Mouse (Mus musculus): ENCODE measurements around the gene Olfr1118.
"Not testable (repeated sequence)": the region's sequence is repeated elsewhere in the genome, so short reads cannot be mapped to it uniquely, and the experiment has no call there.

Gene Olfr1118

DNA sequence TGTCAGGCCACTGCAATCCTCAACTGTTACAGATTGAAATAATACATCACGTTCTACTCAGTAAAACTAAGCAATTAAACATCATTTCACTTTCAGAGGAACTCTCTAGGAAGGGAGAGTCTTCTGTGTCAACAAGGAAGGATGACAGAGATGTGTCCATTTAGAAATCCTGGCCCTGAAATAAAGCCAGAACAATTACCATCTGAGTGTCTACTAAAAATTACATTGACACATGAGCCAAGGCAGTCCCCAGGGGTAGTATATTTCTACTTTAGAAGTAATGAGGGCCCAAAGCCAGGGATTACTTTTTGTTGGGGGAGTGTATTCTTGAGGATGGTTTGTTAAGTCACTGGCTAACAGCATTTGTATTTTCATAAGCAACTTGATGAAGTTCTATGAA is at the start of gene Olfr1118:
Gene Olfr1118 (plus strand): TSS at position 301 of the 400 bp plus-strand sequence.
- no peak for DNase-seq (ENCODE audit: low spot score)

DNA sequence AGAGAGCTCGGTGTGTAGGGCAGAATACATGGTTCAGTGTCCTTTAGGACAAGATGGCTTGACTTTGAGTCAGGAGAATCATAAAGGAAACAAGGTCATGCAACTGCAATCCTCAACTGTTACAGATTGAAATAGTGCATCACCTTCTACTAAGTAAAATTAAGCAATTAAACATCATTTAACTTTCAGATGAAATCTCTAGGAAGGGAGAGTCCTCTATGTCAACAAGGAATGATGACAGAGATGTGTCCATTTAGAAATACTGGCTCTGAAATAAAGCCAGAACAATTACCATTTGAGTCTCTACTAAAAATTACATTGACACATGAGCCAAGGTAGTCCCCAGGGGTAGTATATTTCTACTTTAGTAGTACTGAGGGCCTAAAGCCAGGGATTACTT is 40.1 kb upstream of the Olfr1118 start, which contains the start of gene Olfr1116:
Gene Olfr1116 (plus strand): TSS at position 301 of the 400 bp plus-strand sequence.
- DNase-seq (ENCODE audit: low spot score): no peak

DNA sequence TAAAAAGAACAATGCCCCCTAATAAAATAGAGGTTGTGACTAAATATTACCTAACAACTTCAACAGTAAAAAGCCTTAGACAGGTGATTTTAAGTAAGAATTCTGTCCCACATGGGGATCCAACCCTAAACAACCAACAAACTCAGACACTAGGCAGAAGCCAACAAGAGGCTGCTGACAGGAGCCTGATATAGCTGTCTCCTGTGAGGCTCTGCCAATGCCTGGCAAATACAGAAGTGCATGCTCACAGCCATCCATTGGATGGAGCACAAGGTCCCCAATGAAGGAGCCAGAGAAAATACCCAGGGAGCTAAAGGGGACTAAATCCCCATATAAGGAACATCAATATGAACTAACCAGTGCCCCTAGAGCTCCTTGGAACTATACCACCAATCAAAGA is 13.4 kb upstream of the Olfr1118 start:
- DNase-seq (ENCODE audit: low spot score): not testable (repeated sequence)

DNA sequence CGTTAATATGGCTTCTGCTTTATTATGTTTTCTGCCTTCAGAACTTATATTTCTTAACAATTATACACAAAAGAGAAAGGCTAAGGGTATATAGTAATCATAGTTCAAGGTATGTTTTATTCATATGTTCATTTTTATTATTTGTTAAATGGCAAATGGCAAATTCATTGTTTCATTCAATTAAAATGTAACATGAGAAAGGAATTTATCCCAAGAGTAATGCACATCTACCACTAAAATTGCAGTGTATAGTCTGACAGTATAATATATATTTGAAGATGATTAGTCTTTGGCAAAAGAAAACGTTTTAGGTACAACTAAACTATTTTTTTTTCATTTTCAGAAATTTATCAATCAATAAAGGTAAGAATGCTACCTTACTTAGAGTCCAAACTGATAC is 47.1 kb downstream of the Olfr1118 start, which contains the start of gene Olfr1120:
Gene Olfr1120 (plus strand): TSS at position 301 of the 400 bp plus-strand sequence.
- no peak for DNase-seq (ENCODE audit: low spot score)

DNA sequence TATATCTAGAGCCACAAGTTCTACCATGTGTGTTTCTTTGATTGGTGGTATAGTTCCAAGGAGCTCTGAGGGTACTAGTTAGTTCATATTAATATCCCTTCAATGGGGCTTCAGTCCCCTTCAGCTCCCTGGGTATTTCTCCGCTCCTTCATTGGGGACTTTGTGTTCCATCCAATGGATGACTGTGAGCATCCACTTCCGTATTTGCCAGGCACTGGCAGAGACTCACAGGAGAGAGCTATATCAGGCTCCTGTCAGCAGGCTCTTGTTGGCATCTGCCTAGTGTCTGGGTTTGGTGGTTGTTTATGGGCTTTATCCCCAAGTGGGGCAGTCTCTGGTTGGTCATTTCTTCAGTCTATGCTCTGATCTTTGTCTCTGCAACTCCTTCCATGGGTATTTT is 52.7 kb downstream of the Olfr1118 start:
- not testable (repeated sequence) for DNase-seq (ENCODE audit: low spot score)
